Mouse (Mus musculus): ENCODE results near the gene Apoa4.

Apoa4 gene

GRCm38 (mm10) chr9:46240526-46241153, at the start of gene Apoa4:
Gene Apoa4, plus strand, starts transcription at chr9:46240696.
- DNase-seq: no peak

- no peak for DNase-seq
Observed at GRCm38 (mm10) chr9:46191234-46191633, 49.3 kb upstream of the Apoa4 start.

GRCm38 (mm10) chr9:46191644-46192043, 48.9 kb upstream of the Apoa4 start:
- DNase-seq: no peak

DNA sequence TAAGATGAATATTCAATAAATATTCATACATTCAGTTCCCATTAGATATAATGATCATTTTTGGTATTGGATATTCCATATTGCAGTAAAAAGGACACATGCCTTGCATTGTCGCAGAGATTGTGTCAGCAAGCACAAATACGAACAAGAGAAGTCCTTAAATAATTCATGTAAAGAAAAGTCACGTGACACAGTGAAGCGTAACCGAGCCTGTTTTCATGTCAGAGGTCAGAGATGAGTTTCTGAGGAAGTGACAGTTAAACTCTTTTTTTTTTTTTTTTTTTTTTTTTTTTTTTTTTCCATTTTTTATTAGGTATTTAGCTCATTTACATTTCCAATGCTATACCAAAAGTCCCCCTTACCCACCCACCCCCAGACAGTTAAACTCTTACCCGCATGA, 47.9 kb upstream of the Apoa4 start:
- no peak for DNase-seq

- no peak for DNase-seq
Observed at GRCm38 (mm10) chr9:46194809-46195208, 45.7 kb upstream of the Apoa4 start.

GRCm38 (mm10) chr9:46196699-46197169, 43.8 kb upstream of the Apoa4 start:
- no peak for DNase-seq

GRCm38 (mm10) chr9:46198461-46198860, 42.0 kb upstream of the Apoa4 start:
- no peak for DNase-seq

GRCm38 (mm10) chr9:46198936-46199335, 41.6 kb upstream of the Apoa4 start:
- DNase-seq: no peak

- DNase-seq: no peak
Observed at GRCm38 (mm10) chr9:46199609-46200008, 40.9 kb upstream of the Apoa4 start.

DNA sequence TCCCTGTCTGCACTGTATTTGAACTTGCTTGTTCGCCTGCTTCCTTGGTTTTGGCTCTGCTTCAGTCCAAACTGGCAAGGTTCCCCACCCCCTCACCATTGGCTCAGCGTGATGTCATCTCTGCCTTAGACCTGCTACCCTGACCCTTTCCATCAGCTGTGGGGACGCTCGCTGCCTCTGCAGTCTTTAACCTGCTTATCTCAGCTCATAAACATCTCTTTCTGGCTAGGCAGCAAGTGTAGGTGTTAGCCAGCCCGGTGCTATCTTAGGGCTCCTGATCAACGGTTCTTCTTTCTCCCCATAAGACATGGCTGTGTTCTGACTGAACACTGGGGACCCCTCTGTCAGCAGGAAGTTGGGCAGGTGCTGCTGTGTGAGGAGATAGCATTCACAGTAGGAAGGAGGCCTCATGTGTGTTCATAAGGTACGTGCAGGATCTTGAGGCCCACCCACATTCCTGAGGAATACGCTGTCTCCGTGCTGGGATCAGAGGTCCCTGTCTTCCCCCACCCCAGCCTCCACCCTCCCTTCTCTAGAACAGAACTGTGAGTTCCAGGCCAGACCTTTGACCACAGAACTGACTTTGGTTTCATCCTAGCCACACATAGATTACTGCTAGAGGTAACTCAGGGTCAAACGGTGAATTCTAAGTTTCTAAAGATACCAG, 33.5 kb upstream of the Apoa4 start:
- no peak for DNase-seq

DNA sequence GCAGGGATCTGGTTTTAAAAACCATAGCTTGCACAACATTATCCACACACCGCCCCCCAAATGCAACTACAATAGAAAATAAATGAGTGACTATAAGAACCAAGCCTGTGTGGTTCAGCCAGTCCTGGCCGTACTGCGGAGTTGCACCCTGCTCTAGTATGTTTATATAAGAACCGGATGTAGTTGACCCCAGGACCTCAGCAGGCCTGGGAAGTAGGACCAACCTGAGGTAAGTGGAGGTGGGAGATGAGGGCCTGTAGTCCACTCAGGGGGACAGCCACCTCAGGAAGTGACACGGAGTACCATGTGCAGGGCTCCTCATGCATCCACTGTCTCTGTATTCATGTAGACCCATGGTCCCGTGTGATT, 33.0 kb upstream of the Apoa4 start:
- DNase-seq: no peak

GRCm38 (mm10) chr9:46208401-46208974, 32.0 kb upstream of the Apoa4 start:
- DNase-seq: no peak

GRCm38 (mm10) chr9:46210473-46210872, 30.0 kb upstream of the Apoa4 start:
- DNase-seq: no peak

DNA sequence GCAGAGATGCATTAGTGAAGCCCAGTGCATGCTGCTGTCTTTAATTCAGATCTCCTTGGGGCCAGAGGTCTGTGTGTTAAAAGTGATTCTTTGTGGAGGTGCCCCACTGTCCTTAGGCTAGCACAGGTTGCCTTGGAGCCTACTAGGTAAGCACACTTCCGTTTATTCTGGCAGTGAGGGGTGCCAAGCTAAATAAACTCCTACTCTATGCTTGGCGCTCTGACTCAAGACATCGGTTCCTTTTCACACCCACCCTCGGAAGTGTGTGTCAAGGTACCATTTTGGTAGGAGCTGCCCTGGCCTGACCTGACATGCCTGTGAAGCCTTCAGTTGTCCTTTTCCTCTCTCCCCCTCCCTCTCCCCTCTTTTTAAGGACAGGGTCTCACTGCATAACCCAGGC, 26.2 kb upstream of the Apoa4 start:
- DNase-seq: no peak

GRCm38 (mm10) chr9:46214946-46215337, 25.6 kb upstream of the Apoa4 start:
- no peak for DNase-seq

GRCm38 (mm10) chr9:46215338-46216322, 24.9 kb upstream of the Apoa4 start:
- DNase-seq: no peak

DNA sequence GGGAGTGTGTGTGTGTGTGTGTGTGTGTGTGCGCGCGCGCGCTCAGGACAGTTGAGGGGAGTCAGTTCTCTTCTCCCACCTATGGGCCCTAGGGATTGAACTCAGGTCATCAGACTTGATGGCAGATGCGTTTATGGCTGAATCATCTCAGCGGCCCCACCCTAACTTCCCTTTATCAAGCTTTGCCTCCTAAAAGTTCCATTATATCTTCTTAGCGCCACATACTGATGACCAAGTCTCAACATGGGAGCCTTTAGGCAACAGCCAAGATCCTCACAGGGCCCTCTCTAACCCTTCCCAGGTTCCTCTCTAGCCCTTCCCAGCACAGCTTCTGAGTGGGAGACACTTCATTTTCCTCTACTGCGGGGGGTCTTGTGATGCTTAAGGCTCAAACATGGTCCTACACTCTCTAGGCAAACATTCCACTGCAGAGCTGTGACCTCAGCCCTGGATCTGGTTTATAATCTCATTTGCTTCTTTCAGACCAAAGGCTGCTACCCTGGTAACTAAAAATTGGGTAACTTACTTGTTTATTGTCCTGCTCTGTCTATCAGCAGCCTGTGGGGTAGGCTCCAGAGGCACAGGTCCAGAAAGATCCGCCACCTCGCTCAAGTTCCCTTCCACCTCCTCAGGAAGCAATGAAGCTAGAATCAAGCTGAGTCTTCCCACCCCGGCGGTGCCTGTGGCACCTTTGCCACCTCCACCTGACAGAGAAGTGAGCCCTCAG, 23.6 kb upstream of the Apoa4 start:
- DNase-seq: no peak

DNA sequence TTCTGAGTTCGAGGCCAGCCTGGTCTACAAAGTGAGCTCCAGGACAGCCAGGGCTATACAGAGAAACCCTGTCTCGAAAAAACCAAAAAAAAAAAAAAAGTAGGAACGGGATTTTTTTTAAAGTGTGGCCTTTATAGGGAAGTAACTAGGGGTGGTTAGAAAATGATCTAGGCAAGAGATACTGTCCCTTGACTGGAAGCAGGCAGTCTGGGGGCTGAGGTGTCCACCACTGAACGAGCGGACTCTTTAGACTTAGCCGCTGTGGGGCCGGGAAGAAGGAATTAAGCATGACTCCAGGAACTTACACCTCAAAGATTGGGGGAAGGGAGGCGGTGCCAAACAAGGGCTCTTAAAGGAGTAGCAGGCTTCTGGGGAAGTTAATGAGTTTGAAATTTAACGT, 22.3 kb upstream of the Apoa4 start:
- no peak for DNase-seq

GRCm38 (mm10) chr9:46223090-46223489, 17.4 kb upstream of the Apoa4 start:
- no peak for DNase-seq

DNA sequence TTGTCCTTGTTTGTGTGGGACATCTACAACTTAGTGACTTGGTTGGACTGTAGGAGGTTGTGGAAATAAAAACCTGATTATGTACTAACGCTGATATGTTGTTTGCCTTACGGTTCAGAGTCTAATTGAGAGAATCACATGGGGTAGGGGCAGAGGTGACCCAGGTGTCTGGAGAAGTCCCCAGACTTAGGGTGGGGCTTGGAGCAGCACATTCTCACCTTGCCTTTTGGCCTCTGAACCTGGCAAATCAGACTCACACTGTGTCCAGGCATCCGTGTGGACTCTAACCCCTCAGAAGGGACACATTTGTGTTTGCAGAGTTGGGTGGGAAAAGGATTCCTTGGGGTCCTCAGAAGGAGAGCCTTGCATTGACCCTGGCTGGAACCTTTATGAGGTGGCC, 16.4 kb upstream of the Apoa4 start:
- no peak for DNase-seq

- DNase-seq: no peak
Observed at GRCm38 (mm10) chr9:46224945-46225660, 15.4 kb upstream of the Apoa4 start.

GRCm38 (mm10) chr9:46227064-46227614, 13.4 kb upstream of the Apoa4 start:
- DNase-seq: no peak
